Mouse (Mus musculus): ENCODE measurements around the gene Apbb1ip.

DNA sequence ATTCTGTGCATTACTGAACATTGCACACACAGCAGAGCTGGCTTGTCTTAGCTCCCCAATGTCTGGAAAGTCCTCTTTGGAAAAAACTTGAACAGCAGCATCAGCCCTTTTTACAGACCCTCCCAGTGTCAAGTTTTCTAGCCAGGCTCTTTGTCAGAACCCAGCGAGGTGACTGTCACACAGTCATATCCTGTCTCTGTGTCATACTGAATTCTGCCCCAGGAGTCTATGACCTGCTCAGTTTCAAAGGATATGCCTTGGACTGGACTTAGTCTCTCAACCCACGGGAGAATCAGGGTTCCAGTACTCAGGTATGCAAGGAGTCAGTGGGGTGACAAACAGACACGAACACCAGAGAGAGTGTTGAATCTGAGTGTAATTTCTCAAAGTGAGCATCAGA is 21.2 kb downstream of the Apbb1ip start:
- no peak for TF ChIP-seq CTCF (IDR thresholded peaks at IDR 0.05; ENCODE audit: extremely low read depth, insufficient read depth, low read length)
- no peak for TF ChIP-seq POLR2A (IDR thresholded peaks at IDR 0.05; ENCODE audit: extremely low read depth, insufficient read depth, low read length)
